Mouse (Mus musculus) fibroblast of lung, adult 2 months (primary cell): ENCODE data around the gene Mre11a.
A peak's percentile ranks its signal among the peaks of the same experiment; 100 is the strongest.
"Not testable (repeated sequence)": the region's sequence is repeated elsewhere in the genome, so short reads cannot be mapped to it uniquely, and the experiment has no call there.

ENCODE experiments used
- DNase-seq: peaks from one replicate; pipeline ENCODE4 v3.0.0-alpha.2; 2011; ENCODE audit warnings: low read depth

Gene Mre11a

GRCm38 (mm10) chr9:14870377-14870776 is 85.9 kb downstream of the Mre11a start:
- no peak for DNase-seq

GRCm38 (mm10) chr9:14870802-14871201 is 86.3 kb downstream of the Mre11a start:
- DNase-seq: no peak

GRCm38 (mm10) chr9:14871536-14871935 is 87.1 kb downstream of the Mre11a start:
- DNase-seq: peak; percentile 9

GRCm38 (mm10) chr9:14872181-14872930 is 87.9 kb downstream of the Mre11a start:
- DNase-seq: no peak

GRCm38 (mm10) chr9:14875743-14876507 is 91.5 kb downstream of the Mre11a start:
- DNase-seq: peak; percentile 13

- not testable (repeated sequence) for DNase-seq
Measured at GRCm38 (mm10) chr9:14876566-14876965, 92.1 kb downstream of the Mre11a start.

- no peak for DNase-seq
Measured at GRCm38 (mm10) chr9:14884641-14885040, 100.2 kb downstream of the Mre11a start.

- no peak for DNase-seq
Measured at GRCm38 (mm10) chr9:14885151-14885550, 100.7 kb downstream of the Mre11a start.

- no peak for DNase-seq
Measured at GRCm38 (mm10) chr9:14885954-14886353, 101.5 kb downstream of the Mre11a start.
